Mouse (Mus musculus): ENCODE results near the gene Gm6309.
"Not testable (repeated sequence)": the region's sequence is repeated elsewhere in the genome, so short reads cannot be mapped to it uniquely, and the experiment has no call there.

Gm6309 gene

GRCm38 (mm10) chr5:146170621-146171020 lies at the start of gene Gm6309:
Gene Gm6309 (minus strand): TSS chr5:146170721.
- ATAC-seq (ENCODE audit: insufficient number of reproducible peaks, low FRiP score, low TSS enrichment), result not testable (repeated sequence)

- ATAC-seq (ENCODE audit: insufficient number of reproducible peaks, low FRiP score, low TSS enrichment), result no peak
Measured at GRCm38 (mm10) chr5:146205537-146205936, 35.0 kb upstream of the Gm6309 start.

- ATAC-seq (ENCODE audit: insufficient number of reproducible peaks, low FRiP score, low TSS enrichment), result no peak
Measured at GRCm38 (mm10) chr5:146203921-146204320, 33.4 kb upstream of the Gm6309 start.

- ATAC-seq (ENCODE audit: insufficient number of reproducible peaks, low FRiP score, low TSS enrichment), result no peak
Measured at GRCm38 (mm10) chr5:146200580-146200979, 30.1 kb upstream of the Gm6309 start.

DNA sequence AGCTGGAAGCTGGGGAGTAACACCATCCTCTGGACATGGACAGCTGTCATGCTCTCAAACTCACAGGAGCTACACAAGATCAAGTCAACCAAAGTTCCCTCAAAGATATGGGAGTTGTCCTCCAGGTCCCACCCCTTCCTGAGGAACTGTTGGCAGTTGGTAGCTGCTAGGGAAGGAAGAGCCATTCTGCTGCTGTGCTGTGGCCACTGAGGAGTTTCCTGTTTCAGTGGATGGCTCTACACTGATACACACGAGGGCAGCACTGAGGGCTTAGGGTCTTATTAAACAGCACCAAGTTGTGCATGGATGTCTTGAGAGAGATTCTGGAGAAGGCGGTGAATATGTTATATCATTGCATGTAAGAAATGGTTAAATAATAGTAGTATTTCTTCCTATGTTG lies 29.0 kb upstream of the Gm6309 start:
- ATAC-seq (ENCODE audit: insufficient number of reproducible peaks, low FRiP score, low TSS enrichment), result no peak

DNA sequence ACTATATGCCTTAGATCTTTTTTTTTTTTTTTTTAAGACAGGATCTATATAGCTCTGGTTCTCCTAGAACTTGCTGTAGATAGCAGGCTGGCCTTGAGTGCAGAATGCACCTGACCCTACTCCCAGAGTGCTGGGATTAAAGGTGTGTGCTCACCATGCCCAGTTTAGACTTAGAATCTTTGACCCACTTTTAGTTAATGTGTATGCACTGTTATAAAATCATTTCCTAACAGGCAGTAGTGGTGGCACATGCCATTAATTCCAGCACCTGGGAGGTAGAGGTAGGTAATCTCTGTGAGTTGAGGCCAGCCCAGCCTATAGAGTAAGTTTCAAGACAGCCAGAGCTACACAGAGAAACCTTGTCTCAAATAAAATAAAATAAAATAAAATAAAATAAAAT lies 28.6 kb upstream of the Gm6309 start:
- ATAC-seq (ENCODE audit: insufficient number of reproducible peaks, low FRiP score, low TSS enrichment), result no peak

- ATAC-seq (ENCODE audit: insufficient number of reproducible peaks, low FRiP score, low TSS enrichment), result no peak
Measured at GRCm38 (mm10) chr5:146193360-146193759, 22.8 kb upstream of the Gm6309 start.

DNA sequence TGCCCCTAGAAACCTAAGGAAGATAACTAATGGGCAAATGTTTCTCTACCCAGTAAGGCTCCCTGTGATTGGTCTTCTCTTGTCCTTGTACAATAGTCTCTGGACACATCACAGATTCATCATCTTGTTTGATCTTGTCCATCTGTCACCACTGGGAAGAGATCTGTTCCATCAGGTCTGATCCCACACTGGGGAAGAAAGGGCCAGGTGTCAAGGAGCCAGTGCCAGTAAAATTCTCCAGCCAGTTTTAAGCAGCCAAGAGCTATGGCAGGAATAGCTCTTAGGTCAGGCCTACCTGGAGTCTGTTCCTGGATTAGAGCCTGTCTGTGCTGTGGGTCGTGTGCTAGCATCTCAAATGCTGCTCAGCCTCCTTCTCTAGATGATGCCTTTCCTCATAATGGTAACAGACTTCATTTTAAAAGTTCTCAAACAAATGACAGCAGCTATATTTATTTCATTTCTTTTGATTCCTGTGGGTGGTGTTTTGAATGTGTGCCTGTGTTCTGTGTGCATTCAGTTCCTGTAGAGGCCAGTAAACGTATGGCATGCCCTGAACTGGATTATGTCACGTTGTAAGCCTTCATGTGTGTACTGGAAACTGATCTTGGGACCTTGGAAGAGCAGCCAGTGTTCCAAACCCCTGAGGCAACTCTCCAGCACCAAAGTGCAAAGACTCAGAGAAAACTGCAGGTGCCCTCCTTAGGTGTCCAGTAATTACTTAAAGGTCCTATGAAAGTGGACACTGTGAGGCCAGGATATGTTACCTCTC lies 20.2 kb upstream of the Gm6309 start:
- peak; percentile 91 for ATAC-seq (ENCODE audit: insufficient number of reproducible peaks, low FRiP score, low TSS enrichment)

GRCm38 (mm10) chr5:146190093-146190492 lies 19.6 kb upstream of the Gm6309 start:
- 0 out of 2 replicates have a peak, but pooled peaks have one; percentile 12 for ATAC-seq (ENCODE audit: insufficient number of reproducible peaks, low FRiP score, low TSS enrichment)

- no peak for ATAC-seq (ENCODE audit: insufficient number of reproducible peaks, low FRiP score, low TSS enrichment)
Measured at GRCm38 (mm10) chr5:146188712-146189111, 18.2 kb upstream of the Gm6309 start.

DNA sequence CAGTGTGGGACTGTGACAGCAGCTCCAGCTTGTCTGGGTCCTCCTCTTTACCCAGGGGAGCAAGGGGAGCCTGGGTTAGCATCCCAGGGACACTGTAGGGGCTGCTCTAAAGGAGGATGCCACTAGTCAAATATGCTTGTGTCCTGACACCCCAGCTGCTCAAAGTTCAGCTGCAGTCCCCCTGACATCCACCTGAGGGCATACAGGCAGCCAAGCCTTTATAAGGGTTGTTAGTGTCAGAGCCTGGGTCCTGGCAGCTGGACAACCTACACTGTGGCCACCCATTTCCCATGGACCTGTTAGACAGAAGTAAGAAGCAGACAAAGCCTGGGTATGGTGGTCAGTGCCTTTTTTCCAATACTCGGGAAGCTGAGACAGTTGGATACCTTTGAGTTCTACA lies 17.6 kb upstream of the Gm6309 start:
- ATAC-seq (ENCODE audit: insufficient number of reproducible peaks, low FRiP score, low TSS enrichment), result no peak

GRCm38 (mm10) chr5:146187441-146187840 lies 16.9 kb upstream of the Gm6309 start:
- ATAC-seq (ENCODE audit: insufficient number of reproducible peaks, low FRiP score, low TSS enrichment), result not testable (repeated sequence)

GRCm38 (mm10) chr5:146185204-146185603 lies 14.7 kb upstream of the Gm6309 start, which contains the start of gene 1700001J03Rik:
Gene 1700001J03Rik (minus strand): TSS chr5:146185304.
- ATAC-seq (ENCODE audit: insufficient number of reproducible peaks, low FRiP score, low TSS enrichment), result not testable (repeated sequence)

DNA sequence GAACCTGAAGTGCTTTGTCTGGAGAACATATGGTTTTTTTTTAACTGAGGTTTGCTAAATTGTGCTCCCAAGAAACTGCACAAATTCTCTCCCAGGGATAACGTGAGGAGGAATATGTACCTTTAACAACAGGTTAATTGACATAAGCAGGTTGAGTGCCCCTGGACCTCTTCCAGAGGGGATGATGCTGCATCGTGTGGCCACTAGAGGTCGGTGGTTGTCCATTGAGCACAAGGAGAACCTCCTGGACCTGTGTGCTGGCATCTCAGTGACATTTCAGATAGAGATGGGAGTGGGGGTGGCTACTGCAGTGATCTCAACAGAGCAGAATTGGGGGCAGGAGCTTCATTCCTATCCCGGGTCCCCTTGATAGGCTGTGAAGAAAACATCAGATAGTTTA lies 2.2 kb upstream of the Gm6309 start:
- not testable (repeated sequence) for ATAC-seq (ENCODE audit: insufficient number of reproducible peaks, low FRiP score, low TSS enrichment)

- not testable (repeated sequence) for ATAC-seq (ENCODE audit: insufficient number of reproducible peaks, low FRiP score, low TSS enrichment)
Measured at GRCm38 (mm10) chr5:146160439-146160838, 10.1 kb downstream of the Gm6309 start, which contains the start of gene Gm5565. Gene Gm5565 (minus strand): TSS chr5:146160539.

- not testable (repeated sequence) for ATAC-seq (ENCODE audit: insufficient number of reproducible peaks, low FRiP score, low TSS enrichment)
Measured at GRCm38 (mm10) chr5:146158326-146158725, 12.2 kb downstream of the Gm6309 start.

- no peak for ATAC-seq (ENCODE audit: insufficient number of reproducible peaks, low FRiP score, low TSS enrichment)
Measured at GRCm38 (mm10) chr5:146150454-146150853, 20.1 kb downstream of the Gm6309 start.

GRCm38 (mm10) chr5:146147903-146148302 lies 22.6 kb downstream of the Gm6309 start:
- ATAC-seq (ENCODE audit: insufficient number of reproducible peaks, low FRiP score, low TSS enrichment), result no peak
